Mouse (Mus musculus) hindbrain, embryonic 11.5 days (tissue): ENCODE data around the gene Gnpat. TPM values are rescaled to one million over a fixed set of nuclear protein-coding genes. Genes with fewer than 3 reads are reported as not detected.

Experiments used
- ATAC-seq: fragments of 200-750 bp; cut with Nextera tagmentation; 2 replicates; pipeline ENCODE4 v1.8.0; 2017; ENCODE audit warnings: mild to moderate bottlenecking, moderate TSS enrichment, moderate library complexity; ENCODE audit not compliant: low FRiP score
- DNase-seq: peaks from one replicate; pipeline ENCODE4 v3.0.0-alpha.2; 2015; ENCODE audit warnings: low spot score
- H3K27ac ChIP-seq: fragments of 300-500 bp; sonication (generic); 2 replicates; pipeline ENCODE4 v1.5.1; 2014; ENCODE audit warnings: mild to moderate bottlenecking, low read depth, low read length
- H3K27me3 ChIP-seq: fragments of 300-500 bp; sonication (generic); 2 replicates; pipeline ENCODE4 v1.6.1; 2014; ENCODE audit warnings: mild to moderate bottlenecking, low read length, moderate library complexity, mixed read lengths; ENCODE audit not compliant: control insufficient read depth, insufficient read depth
- H3K36me3 ChIP-seq: fragments of 300-500 bp; sonication (generic); 2 replicates; pipeline ENCODE4 v1.6.1; 2014; ENCODE audit warnings: mild to moderate bottlenecking, low read length, moderate library complexity, mixed read lengths; ENCODE audit not compliant: control insufficient read depth, insufficient read depth
- H3K4me1 ChIP-seq: fragments of 300-500 bp; sonication (generic); replicated peaks from 2 replicates; pipeline ENCODE4 v1.6.1; 2014; ENCODE audit warnings: low read length, mixed read lengths; ENCODE audit not compliant: control insufficient read depth, insufficient read depth
- H3K4me2 ChIP-seq: fragments of 300-500 bp; sonication (generic); replicated peaks from 2 replicates; pipeline ENCODE4 v1.6.1; 2014; ENCODE audit warnings: mild to moderate bottlenecking, low read depth, low read length
- H3K4me3 ChIP-seq: fragments of 300-500 bp; sonication (generic); 2 replicates; pipeline ENCODE4 v1.5.1; 2014; ENCODE audit warnings: low read depth, low read length
- H3K9ac ChIP-seq: fragments of 300-500 bp; sonication (generic); 2 replicates; pipeline ENCODE4 v1.6.1; 2014; ENCODE audit warnings: low read depth, low read length
- H3K9me3 ChIP-seq: fragments of 300-500 bp; sonication (generic); 2 replicates; pipeline ENCODE4 v1.6.1; 2016; ENCODE audit warnings: low read length; ENCODE audit not compliant: control insufficient read depth
- WGBS: fragments of 180-500 bp; shearing (Covaris S2); extraction: QIAGEN DNeasy Blood & Tissue Kit; methylation state at CpG from one replicate; pipeline ENCODE4 v1.1.7; 2014; 5-methylcytosine and 5-hydroxymethylcytosine counted together
- polyA plus RNA-seq: library from polyadenylated mRNA; unstranded; fragments of >200 nt; fragmentation: Nextera tagmentation; extraction: Ambion mirVana; gene quantifications from 2 replicates; pipeline ENCODE4 v1.2.1, GENCODE M21; 2014

The Gnpat gene
- polyA plus RNA-seq, 1 experiment from 2014 or later = 110 TPM

GRCm38 (mm10) chr8:124932435-124932834 is 69.6 kb downstream of the Gnpat start:
- no peak overlapping the region for H3K27ac ChIP-seq
- 83% methylated on average over 3 of the region's 3 CpGs for WGBS
- 0 out of 2 replicates have a peak, but pooled peaks cover 4% of the 10 kb centered on the region for H3K36me3 ChIP-seq

GRCm38 (mm10) chr8:124935116-124935515 is 72.3 kb downstream of the Gnpat start:
- H3K27ac ChIP-seq = no peak overlapping the region
- 94% methylated on average over 5 of the region's 5 CpGs for WGBS
- no peaks in the 10 kb centered on the region for H3K4me1 ChIP-seq
- no peak overlapping the region for H3K9ac ChIP-seq
- no peaks in the 10 kb centered on the region for H3K27me3 ChIP-seq
- 0 out of 2 replicates have a peak, but pooled peaks cover 8% of the 10 kb centered on the region for H3K36me3 ChIP-seq
- H3K4me3 ChIP-seq = no peak overlapping the region
- ATAC-seq (no peak), DNase-seq (no peak)
- H3K9me3 ChIP-seq = no peaks in the 10 kb centered on the region
- H3K4me2 ChIP-seq = no peak overlapping the region

More at GRCm38 (mm10) chr8:124932435-124932834, 69.6 kb downstream of the Gnpat start:
- Histone ChIP-seq H3K27me3 (no peaks in the 10 kb centered on the region), H3K4me2 (no peak overlapping the region), H3K4me3 (no peak overlapping the region), H3K9me3 (no peaks in the 10 kb centered on the region), H3K9ac (no peak overlapping the region), H3K4me1 (no peaks in the 10 kb centered on the region)
- no peak for DNase-seq
- ATAC-seq = no peak

GRCm38 (mm10) chr8:124936699-124937098 is 73.9 kb downstream of the Gnpat start:
- no peaks in the 10 kb centered on the region for H3K27me3 ChIP-seq
- H3K9ac ChIP-seq = no peak overlapping the region

GRCm38 (mm10) chr8:124937293-124937692 is 74.5 kb downstream of the Gnpat start:
- no peak overlapping the region for H3K4me2 ChIP-seq
- DNase-seq (no peak), ATAC-seq (no peak)
- no peaks in the 10 kb centered on the region for H3K27me3 ChIP-seq
- H3K4me1 ChIP-seq = no peaks in the 10 kb centered on the region
- H3K9ac ChIP-seq = no peak overlapping the region
- no peaks in the 10 kb centered on the region for H3K9me3 ChIP-seq
- H3K4me3 ChIP-seq = no peak overlapping the region
- no peak overlapping the region for H3K27ac ChIP-seq
- 93% methylated on average over 4 of the region's 4 CpGs for WGBS
- H3K36me3 ChIP-seq = 0 out of 2 replicates have a peak, but pooled peaks cover 4% of the 10 kb centered on the region

More at GRCm38 (mm10) chr8:124936699-124937098, 73.9 kb downstream of the Gnpat start:
- H3K4me2 ChIP-seq = no peak overlapping the region
- no peak for DNase-seq
- H3K9me3 ChIP-seq = no peaks in the 10 kb centered on the region
- H3K36me3 ChIP-seq = 0 out of 2 replicates have a peak, but pooled peaks cover 4% of the 10 kb centered on the region
- no peak overlapping the region for H3K27ac ChIP-seq
- H3K4me3 ChIP-seq = no peak overlapping the region
- H3K4me1 ChIP-seq = no peaks in the 10 kb centered on the region
- WGBS = 97% methylated on average over 10 of the region's 10 CpGs
- no peak for ATAC-seq

Other genes starting within 250 kb of the Gnpat start
- 19.6 and 22.6 TPM in 2 replicates for gene 2310022B05Rik, start 199.7 kb upstream of the Gnpat start, polyA plus RNA-seq
- 59.0 and 59.1 TPM in 2 replicates for gene Ttc13, start 141.1 kb upstream of the Gnpat start, polyA plus RNA-seq
- 32.2 and 34.0 TPM in 2 replicates for gene Arv1, start 140.9 kb upstream of the Gnpat start, polyA plus RNA-seq
- gene Fam89a, start 111.2 kb upstream of the Gnpat start, polyA plus RNA-seq = 3.9 and 4.3 TPM in 2 replicates
- 6.5 and 7.3 TPM in 2 replicates for gene Trim67, start 69.9 kb upstream of the Gnpat start, polyA plus RNA-seq
- gene 2810004N23Rik, start 87 bp downstream of the Gnpat start, polyA plus RNA-seq = 38.8 and 41.6 TPM in 2 replicates
- 6.7 and 8.7 TPM in 2 replicates for gene Exoc8, start 34.7 kb downstream of the Gnpat start, polyA plus RNA-seq
- gene Sprtn, start 34.9 kb downstream of the Gnpat start, polyA plus RNA-seq = 9.6 and 12.3 TPM in 2 replicates
- gene Egln1, start 86.3 kb downstream of the Gnpat start, polyA plus RNA-seq = 19.9 and 23.4 TPM in 2 replicates
- gene Tsnax, start 150.0 kb downstream of the Gnpat start, polyA plus RNA-seq = 149 and 156 TPM in 2 replicates
- 1.2 and 1.6 TPM in 2 replicates for gene Disc1, start 191.2 kb downstream of the Gnpat start, polyA plus RNA-seq